Mouse (Mus musculus) heart, postnatal 0 days (tissue): ENCODE data around the gene Medag.

Experiments used
- CTCF ChIP-seq: IDR thresholded peaks from 2 replicates; pipeline ENCODE4 v1.5.1; 2016; ENCODE audit warnings: antibody characterized with exemption, control low read depth, low read depth
- EP300 ChIP-seq: IDR thresholded peaks from 2 replicates; pipeline ENCODE4 v1.6.1; 2016; ENCODE audit warnings: antibody characterized with exemption, low read depth

DNA sequence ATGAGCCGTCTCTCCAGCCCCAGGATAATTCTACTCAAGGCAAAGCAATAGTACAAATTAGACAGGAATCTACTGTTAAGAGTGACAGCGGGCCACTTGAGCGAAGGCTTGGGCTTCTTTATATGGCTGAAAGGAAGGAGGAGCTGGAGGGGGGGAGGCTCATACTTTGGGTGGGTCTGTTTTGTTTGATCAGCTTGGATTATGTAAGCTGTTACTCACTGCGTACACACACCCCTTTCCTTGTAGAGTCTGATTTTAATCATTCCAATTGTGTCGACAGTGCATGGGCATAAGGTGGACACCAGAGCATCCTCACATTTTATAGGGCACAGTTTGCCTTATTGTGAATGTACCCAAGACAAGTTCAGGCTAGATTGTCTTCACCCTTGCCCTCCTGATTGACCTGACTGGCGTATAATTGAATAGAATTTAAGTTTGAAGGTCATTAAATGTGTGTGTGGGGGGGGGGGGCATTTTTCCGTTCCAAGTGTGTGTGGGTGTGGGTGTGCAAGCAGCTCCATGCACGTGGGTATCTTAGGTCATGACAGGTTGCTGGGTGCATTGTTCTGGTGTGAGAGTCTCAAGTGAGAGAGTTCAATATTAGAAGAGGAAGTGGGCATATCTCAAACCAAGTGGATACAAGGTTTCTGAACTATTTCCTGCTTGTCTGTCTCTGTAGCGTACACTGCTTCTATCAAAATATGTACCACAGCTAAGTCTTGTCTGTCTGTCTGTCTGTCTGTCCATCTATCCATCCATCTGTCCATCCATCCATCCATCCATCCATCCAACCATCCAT is 3.0 kb downstream of the Medag start:
- no peak for TF ChIP-seq CTCF
- TF ChIP-seq EP300: no peak
